Mouse (Mus musculus) MEL (cell line): ENCODE measurements at regions not wholly inside any gene's neighbourhood (a gene's known extent, or its start where the extent isn't known, plus 50 kb on each side); places are given as distances from the start of the nearest gene placed in this dataset.

Experiments
- E2F4 ChIP-seq: IDR thresholded peaks from 2 replicates; pipeline ENCODE4 v1.6.1; 2011; ENCODE audit warnings: low read depth, low read length, improper control_type of control experiment, borderline replicate concordance
- SIN3A ChIP-seq: IDR thresholded peaks from 2 replicates; pipeline ENCODE4 v1.6.1; 2012; ENCODE audit warnings: low read length, improper control_type of control experiment, inconsistent platforms

DNA sequence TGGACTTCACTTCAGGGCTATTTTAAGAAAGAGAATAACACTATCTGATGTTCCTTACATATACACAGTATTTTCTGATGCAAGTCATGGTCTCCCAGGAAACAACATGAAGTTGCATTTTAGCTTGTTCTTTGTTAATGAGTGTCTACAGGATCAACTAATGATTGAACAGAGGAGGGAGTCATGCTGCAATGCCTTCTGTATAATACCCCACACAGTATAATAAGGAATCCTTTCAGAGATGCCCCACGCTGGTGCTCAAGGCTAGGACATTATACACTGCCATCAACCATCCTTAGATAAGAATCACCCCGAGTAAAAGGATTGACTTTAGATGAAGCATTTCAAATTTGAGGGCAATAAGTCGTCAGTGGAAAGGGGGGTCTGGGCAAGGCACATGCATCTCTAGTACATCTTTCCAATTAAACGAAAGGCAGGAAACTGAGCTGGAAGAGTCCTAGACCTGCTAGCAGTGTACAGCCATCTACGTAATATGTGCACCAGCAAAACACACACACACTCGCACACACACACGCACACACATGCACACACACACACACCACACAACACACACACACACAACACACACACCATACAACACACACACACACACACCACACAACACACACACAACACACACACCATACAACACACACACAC, 252.6 kb upstream of the Rag2 start:
- TF ChIP-seq E2F4 (no peak), SIN3A (no peak)
